Mouse (Mus musculus) MEL (cell line): ENCODE measurements around the gene Notch2. TPM values are rescaled to one million over a fixed set of nuclear protein-coding genes. Genes with fewer than 3 reads are reported as not detected.

Source experiments
- DNase-seq: peaks from one replicate; pipeline ENCODE4 v3.0.0; 2011; ENCODE audit warnings: low read depth, low spot score
- H3K27ac ChIP-seq: 2 replicates; pipeline ENCODE4 v1.5.1; 2012; ENCODE audit warnings: low read depth, mild to moderate bottlenecking, control low read depth, low read length, moderate library complexity; ENCODE audit not compliant: control insufficient read depth
- H3K27me3 ChIP-seq, 2 experiments: fragments of 150-350 bp in 1 of 2; sonication (generic) in 1 of 2; 2 replicates each; pipeline ENCODE4 v1.6.1; 2012; ENCODE audit warnings: low read length in 2 of 2, mild to moderate bottlenecking in 2 of 2, improper control_type of control experiment in 1 of 2, moderate library complexity in 1 of 2; ENCODE audit not compliant: insufficient read depth in 2 of 2, control insufficient read depth in 1 of 2
- H3K36me3 ChIP-seq, 2 experiments: 2 replicates each; pipeline ENCODE4 v1.6.1; 2012 to 2014; ENCODE audit warnings: low read length in 2 of 2, improper control_type of control experiment in 1 of 2, inconsistent platforms in 1 of 2, mild to moderate bottlenecking in 1 of 2; ENCODE audit not compliant: insufficient read depth in 2 of 2, control insufficient read depth in 1 of 2
- H3K4me1 ChIP-seq, 2 experiments: fragments of 150-350 bp in 1 of 2; sonication (generic) in 1 of 2; 2 replicates each; pipeline ENCODE4 v1.6.1; 2012; ENCODE audit warnings: low read length in 2 of 2, improper control_type of control experiment in 1 of 2, mild to moderate bottlenecking in 1 of 2; ENCODE audit not compliant: insufficient read depth in 2 of 2, control insufficient read depth in 1 of 2
- H3K4me3 ChIP-seq, 2 experiments: fragments of 150-350 bp in 1 of 2; sonication (generic) in 1 of 2; 2 replicates each; pipeline ENCODE4 v1.5.1; 2012; ENCODE audit warnings: low read depth in 2 of 2, low read length in 2 of 2, mild to moderate bottlenecking in 2 of 2, moderate library complexity in 2 of 2, control low read depth in 1 of 2, improper control_type of control experiment in 1 of 2; ENCODE audit not compliant: control insufficient read depth in 1 of 2, insufficient read depth in 1 of 2
- H3K79me2 ChIP-seq: 2 replicates; pipeline ENCODE4 v1.6.1; 2012; ENCODE audit warnings: mild to moderate bottlenecking, low read length, moderate library complexity; ENCODE audit not compliant: control insufficient read depth, poor library complexity, insufficient read depth
- H3K9ac ChIP-seq: 2 replicates; pipeline ENCODE4 v1.6.1; 2012; ENCODE audit warnings: low read depth, mild to moderate bottlenecking, control low read depth, low read length, moderate library complexity; ENCODE audit not compliant: control insufficient read depth, poor library complexity, severe bottlenecking
- H3K9me3 ChIP-seq: fragments of 150-350 bp; sonication (generic); replicated peaks from 2 replicates; pipeline ENCODE4 v1.6.1; 2012; ENCODE audit warnings: mild to moderate bottlenecking, low read length, improper control_type of control experiment, moderate library complexity; ENCODE audit not compliant: insufficient read depth
- BHLHE40 ChIP-seq: IDR thresholded peaks from 2 replicates; pipeline ENCODE4 v1.6.1; 2012; ENCODE audit warnings: low read depth, mild to moderate bottlenecking, inconsistent platforms, low read length, improper control_type of control experiment, borderline replicate concordance
- CHD1 ChIP-seq: IDR thresholded peaks from 2 replicates; pipeline ENCODE4 v1.6.1; 2012; ENCODE audit warnings: low read depth, mild to moderate bottlenecking, inconsistent platforms, low read length, improper control_type of control experiment
- CHD2 ChIP-seq: IDR thresholded peaks from 2 replicates; pipeline ENCODE4 v1.6.1; 2011; ENCODE audit warnings: low read length, improper control_type of control experiment
- E2F4 ChIP-seq: IDR thresholded peaks from 2 replicates; pipeline ENCODE4 v1.6.1; 2011; ENCODE audit warnings: low read depth, low read length, improper control_type of control experiment, borderline replicate concordance
- EP300 ChIP-seq, 2 experiments: IDR thresholded peaks; 2 replicates each; pipeline ENCODE4 v1.6.1; 2011; ENCODE audit warnings: improper control_type of control experiment in 2 of 2, low read length in 2 of 2, low read depth in 1 of 2, mild to moderate bottlenecking in 1 of 2
- ETS1 ChIP-seq: IDR thresholded peaks from 2 replicates; pipeline ENCODE4 v1.6.1; 2012; ENCODE audit warnings: low read depth, mild to moderate bottlenecking, inconsistent platforms, low read length, improper control_type of control experiment, moderate library complexity
- GATA1 ChIP-seq: IDR thresholded peaks from 2 replicates; pipeline ENCODE4 v1.6.1; 2011; ENCODE audit warnings: low read depth, low read length, improper control_type of control experiment
- JUND ChIP-seq: IDR thresholded peaks from 2 replicates; pipeline ENCODE4 v1.6.1; 2011; ENCODE audit warnings: low read depth, mild to moderate bottlenecking, improper control_type of control experiment, low read length
- KAT2A ChIP-seq: conservative IDR thresholded peaks from 2 replicates; pipeline ENCODE4 v1.6.1; 2012; ENCODE audit warnings: low read depth, low read length, improper control_type of control experiment, inconsistent platforms
- MAFK ChIP-seq: IDR thresholded peaks from 2 replicates; pipeline ENCODE4 v1.6.1; 2011; ENCODE audit warnings: low read depth, mild to moderate bottlenecking, low read length, improper control_type of control experiment, borderline replicate concordance
- MAX ChIP-seq: IDR thresholded peaks from 2 replicates; pipeline ENCODE4 v1.6.1; 2011; ENCODE audit warnings: low read length, improper control_type of control experiment
- MAZ ChIP-seq: IDR thresholded peaks from 2 replicates; pipeline ENCODE4 v1.6.1; 2012; ENCODE audit warnings: low read depth, mild to moderate bottlenecking, inconsistent platforms, low read length, improper control_type of control experiment
- MEF2A ChIP-seq: IDR thresholded peaks from 2 replicates; pipeline ENCODE4 v1.6.1; 2014; ENCODE audit warnings: low read depth, mild to moderate bottlenecking, inconsistent platforms, low read length, improper control_type of control experiment; ENCODE audit not compliant: poor library complexity, insufficient replicate concordance, severe bottlenecking; ENCODE audit errors: extremely low read depth
- MXI1 ChIP-seq: IDR thresholded peaks from 2 replicates; pipeline ENCODE4 v1.6.1; 2011; ENCODE audit warnings: mild to moderate bottlenecking, low read depth, low read length, improper control_type of control experiment
- NELFE ChIP-seq: IDR thresholded peaks from 2 replicates; pipeline ENCODE4 v1.6.1; 2011; ENCODE audit warnings: low read depth, low read length, improper control_type of control experiment
- NRF1 ChIP-seq: IDR thresholded peaks from 2 replicates; pipeline ENCODE4 v1.6.1; 2014; ENCODE audit warnings: low read depth, mild to moderate bottlenecking, inconsistent platforms, low read length, improper control_type of control experiment, moderate library complexity; ENCODE audit not compliant: poor library complexity, insufficient read depth, severe bottlenecking
- POLR2A ChIP-seq, 2 experiments: IDR thresholded peaks; 2 replicates each; pipeline ENCODE4 v1.6.1; 2011 to 2012; ENCODE audit warnings: low read length in 2 of 2, mild to moderate bottlenecking in 2 of 2, control low read depth in 1 of 2, improper control_type of control experiment in 1 of 2, low read depth in 1 of 2, moderate library complexity in 1 of 2; ENCODE audit not compliant: control insufficient read depth in 1 of 2, insufficient read depth in 1 of 2, poor library complexity in 1 of 2
- POLR2AphosphoS5 ChIP-seq: IDR thresholded peaks from 2 replicates; pipeline ENCODE4 v1.6.1; 2012; ENCODE audit warnings: low read depth, borderline replicate concordance, mild to moderate bottlenecking, inconsistent platforms, low read length, moderate library complexity, mixed read lengths
- RCOR1 ChIP-seq: IDR thresholded peaks from 2 replicates; pipeline ENCODE4 v1.6.1; 2012; ENCODE audit warnings: low read depth, mild to moderate bottlenecking, inconsistent platforms, low read length, improper control_type of control experiment
- SIN3A ChIP-seq: IDR thresholded peaks from 2 replicates; pipeline ENCODE4 v1.6.1; 2012; ENCODE audit warnings: low read length, improper control_type of control experiment, inconsistent platforms
- SMC3 ChIP-seq: IDR thresholded peaks from 2 replicates; pipeline ENCODE4 v1.6.1; 2011; ENCODE audit warnings: low read depth, low read length, improper control_type of control experiment
- TAL1 ChIP-seq: IDR thresholded peaks from 2 replicates; pipeline ENCODE4 v1.6.1; 2012; ENCODE audit warnings: mild to moderate bottlenecking, inconsistent platforms, low read length, moderate library complexity, mixed read lengths
- TBP ChIP-seq: IDR thresholded peaks from 2 replicates; pipeline ENCODE4 v1.8.0; 2011; ENCODE audit warnings: low read depth, low read length, improper control_type of control experiment
- TCF12 ChIP-seq: IDR thresholded peaks from 2 replicates; pipeline ENCODE4 v1.6.1; 2014; ENCODE audit warnings: low read depth, mild to moderate bottlenecking, inconsistent platforms, low read length, improper control_type of control experiment, moderate library complexity
- USF1 ChIP-seq: IDR thresholded peaks from 2 replicates; pipeline ENCODE4 v1.6.1; 2014; ENCODE audit warnings: low read depth, mild to moderate bottlenecking, inconsistent platforms, low read length, improper control_type of control experiment, moderate library complexity
- ZC3H11A ChIP-seq: IDR thresholded peaks from 2 replicates; pipeline ENCODE4 v1.6.1; 2012; ENCODE audit warnings: low read depth, mild to moderate bottlenecking, inconsistent platforms, low read length, improper control_type of control experiment
- ZKSCAN1 ChIP-seq: IDR thresholded peaks from 2 replicates; pipeline ENCODE4 v1.6.1; 2012; ENCODE audit warnings: low read depth, mild to moderate bottlenecking, inconsistent platforms, low read length, improper control_type of control experiment, moderate library complexity
- ZNF384 ChIP-seq: IDR thresholded peaks from 2 replicates; pipeline ENCODE4 v1.6.1; 2012; ENCODE audit warnings: low read depth, mild to moderate bottlenecking, inconsistent platforms, low read length, improper control_type of control experiment
- polyA plus RNA-seq, 2 experiments: library from polyadenylated mRNA; stranded (reverse) in 1 of 2; unstranded in 1 of 2; fragments of >175 nt in 1 of 2; fragments of >200 nt in 1 of 2; gene quantifications; 2 replicates each; pipeline versions ENCODE4 v1.2.1 to v1.2.4; 2012; ENCODE audit warnings: low replicate concordance in 2 of 2, low read depth in 1 of 2; ENCODE audit not compliant: insufficient read length in 2 of 2, insufficient read depth in 1 of 2, missing spikeins in 1 of 2
- total RNA-seq: library from RNA; depleted of rRNA; stranded (reverse); fragments of 300-350 nt; gene quantifications from 2 replicates; pipeline ENCODE4 v1.2.3, GENCODE M21; 2012

Notch2 gene
- total and polyA plus RNA-seq, 3 experiments, result 16.2 to 36.6 (median 16.6) TPM

GRCm38 (mm10) chr3:98032944-98033343 lies 19.6 kb downstream of the Notch2 start:
- H3K4me1 ChIP-seq, result peaks cover 46 to 48% of the 10 kb centered on the region in 2 experiments
- TF ChIP-seq USF1 (no peak), EP300 (IDR thresholded peaks at IDR 0.05; ENCODE audit: low read depth in 1 of 2, low read length in 2 of 2) (no peak), MXI1 (0 out of 2 replicates have a peak, but pooled peaks have one; percentile 11), NRF1 (no peak), NELFE (no peak), CHD2 (no peak), ZKSCAN1 (no peak), SIN3A (no peak)

DNA sequence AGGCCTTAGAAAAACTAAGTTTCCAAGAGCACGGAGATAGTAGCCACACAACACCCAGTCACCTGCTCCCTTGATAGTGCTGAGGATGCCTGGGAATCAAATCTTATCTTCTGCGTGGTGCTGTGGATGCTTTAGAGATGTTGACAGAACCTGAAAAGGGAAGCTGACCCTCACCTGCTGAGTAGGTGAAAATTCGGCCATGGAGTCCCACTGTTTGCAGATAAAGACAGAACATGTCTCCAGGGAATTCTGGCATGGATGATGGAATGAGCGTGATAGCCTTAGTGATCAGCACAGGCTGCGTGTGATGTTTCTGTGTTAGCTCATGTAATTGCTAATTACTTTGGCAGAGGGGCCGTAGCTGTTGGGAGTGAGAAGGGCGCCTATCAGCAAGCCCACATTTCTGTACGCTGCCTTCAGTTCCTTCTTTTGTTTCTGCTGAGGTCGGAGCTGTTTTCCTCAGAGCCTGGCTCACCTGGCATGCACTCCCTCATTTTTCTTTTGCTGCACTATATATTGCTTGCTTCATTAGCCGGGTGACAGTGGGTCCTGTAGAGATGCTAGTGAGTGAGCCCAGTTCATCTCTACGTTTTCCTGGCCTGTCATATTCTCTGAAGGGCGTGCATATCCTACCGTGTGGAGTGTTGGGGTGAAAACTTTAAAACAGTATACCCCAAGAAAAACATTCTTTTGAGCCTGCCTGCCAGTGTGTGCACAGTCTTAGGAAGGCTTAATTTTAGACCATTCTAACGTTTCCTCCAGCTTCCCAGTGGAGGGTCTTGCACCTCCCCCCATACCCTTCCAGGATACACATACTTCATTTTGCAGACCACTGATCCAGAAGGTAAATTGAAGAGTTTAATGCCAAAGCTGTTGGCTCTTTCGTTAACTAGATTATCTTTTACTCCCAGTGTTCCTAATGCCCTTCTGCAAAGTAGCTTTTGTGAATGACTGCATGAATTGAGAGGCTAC lies 21.6 kb downstream of the Notch2 start:
- no peak overlapping the region for H3K9ac ChIP-seq
- peak; percentile 69 for TF ChIP-seq RCOR1
- TF ChIP-seq POLR2AphosphoS5, result no peak
- peak; percentile 70 to 71; a peak in 3 of 4 replicates for TF ChIP-seq EP300 (IDR thresholded peaks at IDR 0.05; ENCODE audit: low read depth in 1 of 2, low read length in 2 of 2)
- TF ChIP-seq SMC3, result no peak; the same call in 1 of the 2 replicates
- 0 out of 2 replicates have a peak, but pooled peaks have one; percentile 38 for TF ChIP-seq JUND
- no peak for TF ChIP-seq ZC3H11A
- 0 out of 2 replicates have a peak, but pooled peaks have one; percentile 76 for TF ChIP-seq CHD1
- TF ChIP-seq TBP, result peak; percentile 74
- TF ChIP-seq ETS1, result peak; percentile 60
- no peak for TF ChIP-seq ZNF384
- TF ChIP-seq TCF12, result peak; percentile 80
- no peak for TF ChIP-seq KAT2A
- peak; percentile 72 for TF ChIP-seq SIN3A
- TF ChIP-seq ZKSCAN1, result no peak
- no peak for TF ChIP-seq MAZ
- TF ChIP-seq BHLHE40, result no peak
- TF ChIP-seq MAX, result peak; percentile 40
- no peak for TF ChIP-seq E2F4
- no peak for TF ChIP-seq POLR2A (IDR thresholded peaks at IDR 0.05; ENCODE audit: control insufficient read depth in 1 of 2, insufficient read depth in 1 of 2, low read depth in 1 of 2, low read length in 2 of 2, poor library complexity in 1 of 2)
- TF ChIP-seq TAL1, result peak; percentile 80
- TF ChIP-seq MAFK, result peak; percentile 69; the same call in 1 of the 2 replicates
- no peak for TF ChIP-seq MEF2A
- TF ChIP-seq GATA1, result peak; percentile 38; the same call in 1 of the 2 replicates
- TF ChIP-seq MXI1, result peak; percentile 51; the same call in 1 of the 2 replicates

More at GRCm38 (mm10) chr3:98032944-98033343, 19.6 kb downstream of the Notch2 start:
- H3K27ac ChIP-seq, result peak overlapping the region; percentile 24
- H3K79me2 ChIP-seq, result peaks cover 19% of the 10 kb centered on the region
- no peaks in the 10 kb centered on the region for H3K9me3 ChIP-seq
- DNase-seq, result peak; percentile 20
- H3K4me3 ChIP-seq, result no peak overlapping the region
- H3K36me3 ChIP-seq, result peaks cover 0 to 52% of the 10 kb centered on the region in 2 experiments; a peak in 2 of 4 replicates
- H3K9ac ChIP-seq, result no peak overlapping the region
- no peaks in the 10 kb centered on the region for H3K27me3 ChIP-seq

More for the DNA sequence above, 21.6 kb downstream of the Notch2 start:
- H3K4me3 ChIP-seq, result peak overlapping the region in 1 of 2 experiments; percentile 16; a peak in 1 of 4 replicates
- DNase-seq, result peak; percentile 85
- peaks cover 45 to 46% of the 10 kb centered on the region in 2 experiments for H3K4me1 ChIP-seq
- peaks cover 0 to 49% of the 10 kb centered on the region in 2 experiments; a peak in 2 of 4 replicates for H3K36me3 ChIP-seq
- peaks cover 13% of the 10 kb centered on the region for H3K79me2 ChIP-seq
- H3K27me3 ChIP-seq, result no peaks in the 10 kb centered on the region
- peak overlapping the region; percentile 56 for H3K27ac ChIP-seq
- H3K9me3 ChIP-seq, result no peaks in the 10 kb centered on the region
